Mouse (Mus musculus): ENCODE measurements around the gene Ssc5d.

Ssc5d gene

DNA sequence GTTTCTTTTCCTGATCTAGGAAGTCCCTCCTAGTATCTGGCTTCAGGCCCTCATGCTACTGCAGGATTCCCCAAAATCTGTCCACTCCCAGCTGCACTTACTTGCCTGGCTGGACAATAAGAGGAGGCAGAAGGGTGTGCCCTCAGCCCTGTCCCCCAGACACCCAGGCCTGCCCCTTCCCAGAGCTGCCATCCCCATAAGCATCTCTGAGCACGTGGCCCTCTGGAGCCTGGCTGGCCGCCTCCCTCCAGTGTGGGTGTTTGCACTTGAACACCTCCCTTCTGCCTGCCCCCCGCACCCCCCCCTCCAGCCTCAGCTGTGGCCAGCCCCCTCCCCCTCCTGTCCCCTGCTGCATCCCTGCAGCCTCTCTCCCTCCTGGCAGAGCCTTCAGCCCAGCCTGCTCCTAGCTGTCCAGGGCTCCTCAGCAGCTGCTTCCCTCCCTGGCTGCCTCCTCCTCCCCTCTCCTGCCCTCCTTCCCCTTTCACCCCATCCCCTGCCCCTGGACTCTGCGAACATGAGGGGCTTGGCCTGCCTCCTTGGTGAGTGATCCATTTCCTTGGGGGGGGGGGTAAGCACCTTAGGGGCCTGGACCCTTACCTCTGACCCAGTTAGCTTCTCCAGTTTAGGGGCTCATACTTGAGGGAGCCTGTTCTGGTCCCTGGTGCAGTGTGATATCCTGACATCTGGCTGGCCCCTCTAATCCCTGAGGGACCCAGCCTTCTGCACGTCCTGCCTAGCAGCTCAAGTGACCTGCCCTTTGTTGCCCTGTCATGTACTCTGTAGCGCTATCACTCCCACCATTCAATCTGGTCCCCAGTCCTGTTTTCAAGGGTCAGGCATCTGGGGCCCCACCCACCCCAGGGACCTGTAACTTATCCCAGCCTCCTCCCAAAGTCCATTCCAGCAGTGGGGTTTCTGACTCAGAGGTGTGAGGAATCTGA, at the start of gene Ssc5d:
TSS of gene Ssc5d (plus strand) at position 345 of the 941 bp plus-strand sequence.
- no peak for TF ChIP-seq GATA4 (IDR thresholded peaks at IDR 0.05; ENCODE audit: insufficient replicate concordance, low read length)

DNA sequence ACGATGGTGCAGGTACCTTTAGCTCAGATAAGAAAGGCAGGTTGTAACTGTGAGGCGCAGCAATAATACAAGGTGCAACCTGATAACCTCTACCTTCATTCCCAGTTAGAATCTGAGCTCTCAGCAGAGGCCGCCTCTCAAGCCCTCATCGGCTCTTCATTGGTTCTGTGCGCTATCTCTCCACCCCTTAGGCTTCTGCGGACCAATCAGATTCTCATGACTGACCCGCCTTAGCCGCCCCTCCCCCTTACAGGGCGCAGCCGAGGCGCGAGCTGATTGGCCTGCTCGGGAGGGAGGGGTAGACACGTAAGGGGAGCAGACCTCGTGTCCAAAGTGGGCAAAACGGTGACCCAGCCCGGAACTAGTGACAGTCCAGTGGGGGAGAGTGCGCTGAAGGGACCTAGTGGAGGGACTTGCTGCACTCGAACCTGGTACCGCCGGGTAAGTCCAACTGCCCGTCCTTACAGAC, 48.8 kb upstream of the Ssc5d start, which contains the start of gene Isoc2a:
TSS of gene Isoc2a (plus strand) at position 401 of the 469 bp plus-strand sequence.
- peak; percentile 87; the same call in 1 of the 2 replicates for TF ChIP-seq GATA4 (IDR thresholded peaks at IDR 0.05; ENCODE audit: insufficient replicate concordance, low read length)

DNA sequence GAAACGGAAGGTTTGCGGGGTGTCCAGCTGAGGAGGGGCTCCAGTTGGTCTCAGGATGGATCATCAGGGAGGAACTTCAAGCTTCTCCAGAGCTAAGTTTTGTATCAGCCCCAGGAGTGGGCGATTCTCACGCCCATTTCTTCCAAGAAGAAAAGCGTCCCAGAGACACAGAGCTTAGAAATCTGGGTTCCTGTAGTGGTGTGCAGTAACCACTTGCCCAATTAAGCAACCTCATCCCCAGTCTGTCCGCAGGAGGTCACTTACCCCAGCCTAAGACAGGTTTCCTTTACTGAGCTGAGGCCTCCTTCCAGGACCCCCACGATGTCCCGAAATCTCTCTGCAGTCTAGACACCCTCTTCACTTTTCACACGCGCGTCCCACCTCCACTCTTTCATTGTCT, 48.4 kb upstream of the Ssc5d start:
- no peak for TF ChIP-seq GATA4 (IDR thresholded peaks at IDR 0.05; ENCODE audit: insufficient replicate concordance, low read length)

DNA sequence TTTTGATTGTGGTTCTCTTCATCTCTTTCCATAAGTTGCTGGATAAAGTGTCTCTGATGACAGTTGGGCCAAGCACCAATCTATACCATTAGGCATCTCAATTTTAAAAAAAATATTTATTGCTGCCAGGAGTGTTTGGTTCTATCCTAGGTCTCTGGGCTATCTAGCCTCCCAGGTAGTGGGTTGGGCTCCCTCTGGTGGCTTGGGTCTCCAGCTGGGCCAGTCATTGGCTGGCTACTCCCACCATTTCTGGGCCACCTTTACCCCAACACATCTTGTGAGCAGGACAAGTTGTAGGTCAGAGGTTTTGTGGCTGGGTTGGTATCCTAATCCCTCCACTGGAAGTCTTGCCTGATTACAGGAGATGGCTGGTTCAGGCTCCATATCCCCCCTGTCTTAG, 47.4 kb upstream of the Ssc5d start:
- no peak for TF ChIP-seq GATA4 (IDR thresholded peaks at IDR 0.05; ENCODE audit: insufficient replicate concordance, low read length)

DNA sequence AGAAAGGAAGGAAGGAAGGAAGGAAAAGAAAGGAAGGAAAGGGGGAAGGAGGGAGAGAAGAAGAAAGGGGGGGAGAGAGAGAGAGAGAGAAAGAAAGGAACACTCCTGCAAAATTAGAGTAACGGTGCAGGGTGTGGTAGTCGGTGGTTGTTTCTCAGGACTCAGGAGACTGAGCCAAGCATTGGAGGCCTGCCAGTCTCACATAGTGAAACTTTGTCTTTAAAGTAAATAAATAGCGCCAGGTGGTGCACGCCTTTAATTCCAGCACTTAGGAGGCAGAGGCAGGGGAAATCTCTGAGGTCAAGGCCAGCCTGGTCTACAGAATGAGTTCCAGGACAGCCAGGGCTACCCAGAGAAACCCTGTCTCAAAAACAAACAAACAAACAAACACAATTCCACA, 38.9 kb upstream of the Ssc5d start:
- TF ChIP-seq GATA4 (IDR thresholded peaks at IDR 0.05; ENCODE audit: insufficient replicate concordance, low read length), result no peak

DNA sequence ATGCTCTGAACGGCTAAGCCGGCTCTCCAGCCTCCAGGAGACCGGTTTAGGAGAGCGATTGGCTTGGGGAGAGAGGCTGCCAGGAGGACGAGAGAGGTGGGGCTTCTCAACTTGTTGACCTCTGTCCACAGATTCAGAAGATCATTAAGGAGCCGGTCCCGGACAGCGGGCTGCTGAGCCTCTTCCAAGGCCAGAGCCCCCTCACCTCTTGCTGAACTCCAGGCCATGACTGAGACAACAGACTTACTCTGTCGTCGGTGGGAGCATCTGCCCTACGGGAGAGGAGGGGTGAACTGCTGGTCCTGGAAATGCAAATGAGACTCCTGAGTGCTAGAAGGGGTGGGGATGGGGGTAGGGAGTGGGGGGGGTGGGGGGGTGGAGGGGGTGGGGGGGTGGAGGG, 30.4 kb upstream of the Ssc5d start:
- TF ChIP-seq GATA4 (IDR thresholded peaks at IDR 0.05; ENCODE audit: insufficient replicate concordance, low read length), result no peak

DNA sequence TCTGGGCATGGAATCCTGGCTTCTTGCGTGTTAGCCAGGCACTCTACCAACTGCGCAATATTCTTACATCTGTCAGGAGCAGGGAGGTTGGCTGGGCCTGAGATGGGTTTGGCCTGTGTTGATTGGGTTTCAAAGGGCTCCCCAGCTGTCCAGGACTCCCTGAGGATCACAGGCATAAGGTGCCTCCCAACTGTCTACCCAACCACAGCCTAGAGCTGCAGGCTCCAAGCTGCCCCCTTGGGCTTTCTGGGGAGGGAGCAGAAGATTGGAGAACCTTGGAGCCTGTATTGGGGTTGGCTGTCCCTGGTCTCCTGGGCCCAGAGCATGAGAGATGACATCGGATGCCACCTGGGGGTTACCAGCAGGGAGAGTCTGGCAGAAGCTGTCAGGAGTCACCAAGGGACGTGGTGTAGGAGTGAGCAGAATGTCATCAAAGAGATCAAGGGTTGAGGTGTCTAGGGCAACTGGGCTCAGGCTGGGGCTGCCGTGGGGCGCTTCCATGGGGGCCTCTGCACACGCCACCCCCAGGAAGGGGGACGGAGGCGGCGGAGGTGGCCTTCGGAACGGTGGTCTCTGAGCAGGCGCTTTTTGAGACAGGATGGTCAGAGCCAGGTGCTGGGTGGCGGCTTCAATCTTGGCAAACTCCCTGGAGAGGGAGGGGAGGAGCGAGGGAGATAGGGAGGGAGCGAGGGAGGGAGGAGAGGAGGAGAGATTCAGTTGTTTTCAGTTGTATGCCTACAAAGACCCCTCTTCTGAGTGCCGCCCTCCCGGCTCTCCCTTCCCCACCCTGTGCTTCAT, 26.5 kb upstream of the Ssc5d start:
- TF ChIP-seq GATA4 (IDR thresholded peaks at IDR 0.05; ENCODE audit: insufficient replicate concordance, low read length), result no peak

DNA sequence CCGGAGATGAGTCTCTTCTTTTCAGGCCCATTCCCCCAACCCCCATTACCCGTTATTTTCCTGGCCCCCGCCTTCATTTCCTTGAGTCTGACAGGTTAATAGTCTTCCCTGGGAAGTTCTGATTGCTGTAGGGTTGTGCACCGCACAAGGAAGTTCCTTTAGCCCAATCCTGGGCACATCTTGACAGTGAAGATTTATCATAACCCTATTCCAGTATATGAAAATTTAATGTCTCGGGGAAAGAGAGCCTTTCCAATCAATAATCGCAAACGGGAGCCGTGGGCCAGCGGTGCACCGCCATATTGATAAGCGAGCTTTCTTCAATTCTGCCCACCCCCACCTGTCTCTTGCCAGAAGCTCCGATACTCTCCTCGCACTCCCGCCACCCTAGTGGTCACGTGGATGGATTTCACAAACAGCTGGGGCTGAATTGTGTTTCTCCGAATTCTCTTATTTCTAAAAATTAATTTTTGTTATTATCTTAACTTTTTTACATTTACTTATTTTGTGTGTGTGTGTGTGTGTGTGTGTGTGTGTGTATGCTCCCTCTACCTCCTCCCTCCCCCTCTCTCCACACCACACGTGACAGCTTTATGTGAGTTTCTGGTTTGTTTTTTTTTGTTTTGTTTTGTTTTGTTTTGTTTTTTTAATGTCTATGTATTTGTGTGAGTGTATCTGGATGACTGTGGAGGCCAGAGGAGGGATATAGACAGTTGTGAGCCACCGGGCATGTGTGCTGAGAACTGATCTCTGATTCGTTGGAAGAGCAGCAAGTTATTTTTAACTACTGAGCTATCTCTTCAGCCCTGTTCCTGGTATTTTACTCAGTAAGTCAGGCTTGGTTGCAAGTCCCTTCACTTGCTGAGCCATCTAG, 25.7 kb upstream of the Ssc5d start:
- no peak for TF ChIP-seq GATA4 (IDR thresholded peaks at IDR 0.05; ENCODE audit: insufficient replicate concordance, low read length)

DNA sequence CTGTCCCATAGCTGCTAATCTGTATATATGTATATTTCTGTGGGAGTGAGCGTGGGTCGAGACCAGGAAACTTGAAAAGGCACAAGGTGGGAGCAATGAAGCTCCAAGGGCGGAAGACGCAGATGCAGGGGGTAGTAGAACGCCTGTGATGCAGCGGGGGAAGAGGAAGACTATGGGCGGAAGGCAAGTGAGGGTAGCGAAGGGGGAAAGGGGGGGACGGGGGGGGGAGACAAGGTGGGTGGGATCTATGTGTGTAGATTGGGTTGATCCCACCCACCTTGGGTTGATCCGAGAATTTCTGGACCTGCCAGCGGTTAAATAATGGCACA, 25.1 kb upstream of the Ssc5d start:
- TF ChIP-seq GATA4 (IDR thresholded peaks at IDR 0.05; ENCODE audit: insufficient replicate concordance, low read length), result no peak

DNA sequence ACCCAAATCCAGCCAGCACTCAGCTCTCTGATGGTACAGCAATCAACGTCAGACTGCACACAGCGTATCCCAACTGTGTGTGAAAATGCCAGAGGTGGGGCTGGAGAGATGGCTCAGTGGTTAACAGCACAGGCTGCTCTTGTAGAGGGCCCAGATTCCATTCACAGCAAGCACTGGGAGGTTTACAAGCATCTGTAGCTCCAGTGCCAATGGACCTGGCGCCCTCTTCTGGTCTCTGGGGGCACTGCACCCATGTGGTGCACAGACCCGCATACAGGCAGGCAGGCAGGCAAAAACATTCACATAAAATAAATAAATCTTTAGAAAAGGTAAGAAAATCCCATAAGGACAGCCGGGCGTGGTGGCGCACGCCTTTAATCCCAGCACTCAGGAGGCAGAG, 24.4 kb upstream of the Ssc5d start:
- TF ChIP-seq GATA4 (IDR thresholded peaks at IDR 0.05; ENCODE audit: insufficient replicate concordance, low read length), result no peak

DNA sequence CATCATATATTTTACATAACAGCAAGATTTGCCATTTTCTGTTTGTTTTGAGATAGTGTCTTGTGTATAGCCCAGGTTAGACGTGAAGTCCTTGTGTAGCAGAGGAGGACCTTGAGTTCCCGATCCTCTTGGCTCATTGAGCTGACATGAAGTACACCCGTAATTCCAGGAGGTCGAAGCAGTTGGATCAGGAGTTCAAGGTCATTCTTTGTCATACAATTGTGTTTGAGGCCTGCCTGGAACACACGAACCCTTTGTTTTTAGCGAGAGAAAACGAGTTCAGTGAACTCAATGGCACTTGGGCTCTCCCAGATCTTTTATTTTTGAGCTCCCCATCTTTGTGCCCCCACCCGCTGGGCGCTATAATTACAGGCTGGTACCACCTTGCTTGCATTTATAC, 23.2 kb upstream of the Ssc5d start:
- TF ChIP-seq GATA4 (IDR thresholded peaks at IDR 0.05; ENCODE audit: insufficient replicate concordance, low read length), result no peak

DNA sequence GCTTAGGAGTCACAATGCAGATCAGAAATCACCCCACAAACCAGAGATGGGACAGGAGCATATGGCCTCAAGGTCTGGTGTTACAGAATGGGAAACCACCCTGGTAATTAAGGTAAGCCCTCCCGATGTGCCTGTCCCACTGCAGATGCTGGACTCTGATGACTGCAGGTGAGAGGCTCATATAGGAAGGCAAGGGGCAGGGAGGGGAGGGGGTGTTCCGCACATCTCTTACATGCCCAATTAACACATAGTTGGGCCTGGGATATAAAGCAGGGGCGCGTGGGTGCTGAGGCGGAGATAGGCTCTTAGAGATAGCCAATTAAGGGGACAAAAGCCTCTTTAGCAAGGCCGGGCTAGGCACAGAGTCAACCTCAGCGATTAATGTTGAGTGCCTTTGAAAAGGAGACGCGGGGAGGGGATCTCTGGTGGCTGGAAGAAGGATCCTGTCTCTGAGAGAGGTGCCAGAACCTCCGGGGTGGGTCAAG, 19.1 kb upstream of the Ssc5d start, which contains the start of gene Gm36210:
TSS of gene Gm36210 (minus strand) at position 51 of the 485 bp plus-strand sequence.
- TF ChIP-seq GATA4 (IDR thresholded peaks at IDR 0.05; ENCODE audit: insufficient replicate concordance, low read length), result no peak

DNA sequence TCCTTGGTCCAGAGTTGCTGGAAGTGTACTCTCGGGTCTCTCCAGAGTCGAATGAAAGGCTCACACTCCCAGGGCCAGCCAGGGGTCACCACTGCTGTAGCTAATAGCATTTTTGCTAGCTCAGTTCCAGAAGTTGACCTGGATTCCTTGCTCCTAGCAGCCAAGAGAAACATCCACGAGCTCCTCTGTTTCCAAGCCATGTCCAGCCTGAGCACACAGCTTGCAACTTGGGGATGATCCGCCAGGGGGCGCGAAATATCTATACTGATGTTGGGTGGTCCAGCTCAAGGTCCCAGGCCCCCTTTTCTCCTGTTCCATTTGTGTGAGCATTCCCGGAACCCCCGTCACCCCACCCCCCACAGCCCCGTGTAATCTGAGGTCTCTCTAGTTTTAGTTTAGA, 14.0 kb upstream of the Ssc5d start:
- no peak for TF ChIP-seq GATA4 (IDR thresholded peaks at IDR 0.05; ENCODE audit: insufficient replicate concordance, low read length)

DNA sequence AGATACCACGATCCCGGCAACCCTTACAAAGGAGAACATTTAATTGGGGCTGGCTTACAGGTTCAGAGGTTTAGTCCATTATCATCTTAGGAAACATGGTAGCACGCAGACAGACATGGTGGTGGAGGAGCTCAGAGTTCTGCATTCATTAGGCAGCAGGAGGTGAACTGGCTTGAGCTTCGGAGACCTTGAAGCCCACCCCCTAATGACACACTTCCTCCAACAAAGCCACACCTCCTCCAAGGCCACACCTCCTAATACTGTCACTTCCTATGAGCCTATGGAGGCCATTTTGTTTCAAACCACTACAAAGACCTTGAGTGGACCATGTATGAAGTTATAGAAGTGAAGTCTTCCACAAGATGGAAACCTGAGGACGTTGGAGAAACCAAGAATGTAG, 13.3 kb upstream of the Ssc5d start:
- no peak for TF ChIP-seq GATA4 (IDR thresholded peaks at IDR 0.05; ENCODE audit: insufficient replicate concordance, low read length)
